Mouse (Mus musculus) lung, embryonic 14.5 days (tissue): ENCODE measurements around the gene Txn1. TPM values are rescaled to one million over a fixed set of nuclear protein-coding genes. Genes with fewer than 3 reads are reported as not detected.

Source experiments
- ATAC-seq: fragments of 200-750 bp; cut with Nextera tagmentation; 2 replicates; pipeline ENCODE4 v1.8.0; 2017; ENCODE audit warnings: mild to moderate bottlenecking, moderate TSS enrichment, moderate library complexity; ENCODE audit not compliant: insufficient read depth
- DNase-seq: peaks from one replicate; pipeline ENCODE4 v3.0.0-alpha.2; 2015
- H3K27ac ChIP-seq: fragments of 300-500 bp; sonication (generic); 2 replicates; pipeline ENCODE4 v1.5.1; 2014; ENCODE audit warnings: low read depth, mild to moderate bottlenecking, moderate library complexity
- H3K27me3 ChIP-seq: fragments of 300-500 bp; sonication (generic); 2 replicates; pipeline ENCODE4 v1.6.1; 2014; ENCODE audit warnings: low read length, control low read depth; ENCODE audit not compliant: insufficient read depth
- H3K36me3 ChIP-seq: fragments of 300-500 bp; sonication (generic); 2 replicates; pipeline ENCODE4 v1.6.1; 2014; ENCODE audit warnings: control low read depth; ENCODE audit not compliant: insufficient read depth
- H3K4me1 ChIP-seq: fragments of 300-500 bp; sonication (generic); 2 replicates; pipeline ENCODE4 v1.6.1; 2014; ENCODE audit warnings: antibody characterized with exemption, control low read depth; ENCODE audit not compliant: insufficient read depth
- H3K4me2 ChIP-seq: fragments of 300-500 bp; sonication (generic); 2 replicates; pipeline ENCODE4 v1.6.1; 2014; ENCODE audit warnings: mild to moderate bottlenecking
- H3K4me3 ChIP-seq: fragments of 300-500 bp; sonication (generic); 2 replicates; pipeline ENCODE4 v1.5.1; 2014; ENCODE audit warnings: low read depth, low read length
- H3K9ac ChIP-seq: fragments of 300-500 bp; sonication (generic); 2 replicates; pipeline ENCODE4 v1.6.1; 2014
- H3K9me3 ChIP-seq: fragments of 300-500 bp; sonication (generic); 2 replicates; pipeline ENCODE4 v1.6.1; 2016; ENCODE audit warnings: low read depth, low read length, control low read depth
- CTCF ChIP-seq: IDR thresholded peaks from 2 replicates; pipeline ENCODE4 v1.5.1; 2016; ENCODE audit warnings: antibody characterized with exemption, low read depth
- WGBS: fragments of 180-500 bp; shearing (Covaris S2); extraction: QIAGEN DNeasy Blood & Tissue Kit; methylation state at CpG from one replicate; pipeline ENCODE4 v1.1.7; 2014; 5-methylcytosine and 5-hydroxymethylcytosine counted together
- polyA plus RNA-seq: library from polyadenylated mRNA; unstranded; fragments of >200 nt; fragmentation: Nextera tagmentation; extraction: Ambion mirVana; gene quantifications from 2 replicates; pipeline ENCODE4 v1.2.1, GENCODE M21; 2014

Gene Txn1
- polyA plus RNA-seq, 1 experiment from 2014 or later, result 487 TPM

GRCm38 (mm10) chr4:57967195-57967594, 11.0 kb upstream of the Txn1 start:
- no peaks in the 10 kb centered on the region for H3K9me3 ChIP-seq
- H3K27me3 ChIP-seq, result no peaks in the 10 kb centered on the region
- H3K9ac ChIP-seq, result no peak overlapping the region
- 0 out of 2 replicates have a peak overlapping the region, but pooled peaks have one; percentile 7 for H3K27ac ChIP-seq
- H3K4me1 ChIP-seq, result no peaks in the 10 kb centered on the region
- no peak overlapping the region for H3K4me3 ChIP-seq
- WGBS, result 36% methylated on average over 3 of the region's 3 CpGs
- no peaks in the 10 kb centered on the region for H3K36me3 ChIP-seq
- TF ChIP-seq CTCF, result no peak
- DNase-seq (peak; percentile 81), ATAC-seq (peak; percentile 41; the same call in 1 of the 2 replicates)
- no peak overlapping the region for H3K4me2 ChIP-seq

- Histone ChIP-seq H3K4me3 (no peak overlapping the region), H3K9ac (no peak overlapping the region), H3K4me1 (no peaks in the 10 kb centered on the region), H3K4me2 (no peak overlapping the region), H3K36me3 (no peaks in the 10 kb centered on the region), H3K27me3 (no peaks in the 10 kb centered on the region), H3K9me3 (no peaks in the 10 kb centered on the region), H3K27ac (no peak overlapping the region)
- no peak for ATAC-seq
- 89% methylated on average over 4 of the region's 4 CpGs for WGBS
- no peak for TF ChIP-seq CTCF
- no peak for DNase-seq
Observed at GRCm38 (mm10) chr4:57965516-57965915, 9.3 kb upstream of the Txn1 start.

GRCm38 (mm10) chr4:57964143-57964542, 7.9 kb upstream of the Txn1 start:
- H3K4me1 ChIP-seq, result no peaks in the 10 kb centered on the region
- no peak for TF ChIP-seq CTCF
- WGBS, result 36% methylated on average over 1 of the region's 1 CpGs
- H3K9me3 ChIP-seq, result no peaks in the 10 kb centered on the region
- H3K27me3 ChIP-seq, result no peaks in the 10 kb centered on the region
- no peak for ATAC-seq
- no peak overlapping the region for H3K4me3 ChIP-seq
- no peak overlapping the region for H3K27ac ChIP-seq
- H3K36me3 ChIP-seq, result no peaks in the 10 kb centered on the region
- H3K9ac ChIP-seq, result no peak overlapping the region
- no peak for DNase-seq
- no peak overlapping the region for H3K4me2 ChIP-seq

GRCm38 (mm10) chr4:57959056-57959455, 2.8 kb upstream of the Txn1 start:
- Histone ChIP-seq H3K27me3 (no peaks in the 10 kb centered on the region), H3K4me2 (no peak overlapping the region), H3K9ac (no peak overlapping the region), H3K4me3 (no peak overlapping the region), H3K36me3 (no peaks in the 10 kb centered on the region; the same call in 1 of the 2 replicates), H3K4me1 (peaks cover 14% of the 10 kb centered on the region), H3K27ac (no peak overlapping the region), H3K9me3 (no peaks in the 10 kb centered on the region)
- 80% methylated on average over 8 of the region's 8 CpGs for WGBS
- no peak for TF ChIP-seq CTCF
- ATAC-seq (no peak), DNase-seq (no peak)

GRCm38 (mm10) chr4:57958098-57958497, 1.9 kb upstream of the Txn1 start:
- Histone ChIP-seq H3K4me1 (peaks cover 14% of the 10 kb centered on the region), H3K27me3 (no peaks in the 10 kb centered on the region), H3K27ac (no peak overlapping the region), H3K4me3 (no peak overlapping the region), H3K9ac (no peak overlapping the region), H3K4me2 (no peak overlapping the region; the same call in 1 of the 2 replicates), H3K9me3 (no peaks in the 10 kb centered on the region), H3K36me3 (no peaks in the 10 kb centered on the region; the same call in 1 of the 2 replicates)
- DNase-seq (no peak), ATAC-seq (no peak)
- 67% methylated on average over 9 of the region's 9 CpGs for WGBS
- TF ChIP-seq CTCF, result no peak

DNA sequence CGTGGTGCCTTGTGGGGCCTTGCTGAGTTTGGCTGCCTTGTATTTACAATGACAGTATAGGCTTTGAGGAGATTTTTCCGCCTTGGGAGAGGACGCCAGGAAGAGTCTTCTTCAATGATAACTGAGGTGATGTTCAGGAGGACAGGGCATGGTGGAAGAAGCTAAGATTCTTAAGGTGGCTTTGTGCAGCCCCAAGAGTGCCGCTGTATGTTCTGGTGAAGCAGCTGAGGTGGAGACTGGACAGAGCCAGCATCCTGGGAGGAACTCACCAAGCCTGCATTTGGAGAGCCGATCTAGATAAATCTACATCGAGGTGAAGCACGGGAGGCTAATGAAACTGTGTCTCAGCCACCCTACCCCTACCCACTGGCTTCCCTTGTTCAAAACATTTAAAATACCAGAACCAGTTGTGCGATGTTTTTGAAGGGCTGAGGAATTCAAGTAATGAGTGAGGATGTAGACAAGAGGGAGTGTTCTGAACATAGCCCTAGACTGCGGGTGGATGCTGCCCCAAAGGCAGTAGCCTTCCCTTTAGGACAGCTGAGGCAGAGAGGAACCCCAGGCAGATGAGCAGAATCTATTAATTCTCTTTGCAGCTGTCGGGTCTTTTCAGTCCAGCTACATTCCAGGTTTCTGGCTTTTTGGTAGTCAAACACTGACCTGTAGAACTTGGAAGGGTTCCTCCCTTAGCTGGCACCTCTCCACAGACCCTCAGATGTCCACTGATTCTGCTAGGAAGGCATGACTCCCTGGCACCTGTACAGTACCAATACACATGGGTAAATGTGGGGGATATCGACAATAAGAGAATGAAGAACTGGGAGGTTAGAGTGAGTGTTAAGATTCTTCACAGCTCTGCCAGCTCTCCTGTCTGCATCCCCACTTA, 1.2 kb upstream of the Txn1 start:
- Histone ChIP-seq H3K9ac (peak overlapping the region; percentile 50), H3K36me3 (no peaks in the 10 kb centered on the region; the same call in 1 of the 2 replicates), H3K27ac (peak overlapping the region; percentile 89), H3K4me2 (peak overlapping the region; percentile 79), H3K9me3 (no peaks in the 10 kb centered on the region), H3K4me1 (peaks cover 14% of the 10 kb centered on the region), H3K4me3 (peak overlapping the region; percentile 72), H3K27me3 (no peaks in the 10 kb centered on the region)
- ATAC-seq (no peak), DNase-seq (no peak)
- TF ChIP-seq CTCF, result no peak
- 31% methylated on average over 11 of the region's 11 CpGs for WGBS

DNA sequence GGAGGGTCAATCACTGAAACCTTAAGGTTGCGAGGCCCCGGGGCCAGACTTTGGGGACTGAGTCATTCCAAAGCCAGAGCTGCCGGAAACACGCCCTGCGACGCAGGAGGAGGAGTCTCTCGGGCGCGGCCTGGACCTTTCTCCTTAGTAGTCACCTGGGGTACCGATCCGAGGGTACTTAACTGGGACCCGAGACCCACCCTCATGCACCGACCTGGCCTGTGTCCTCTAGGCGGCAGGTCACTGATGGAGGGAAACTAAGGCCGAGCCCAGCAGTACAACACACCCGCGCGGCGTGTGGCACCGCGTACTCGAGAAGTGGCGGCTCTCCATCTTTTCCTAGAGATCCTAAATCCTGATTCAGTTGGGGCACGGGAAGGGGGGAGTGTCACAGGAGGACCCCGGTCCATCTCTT, 660 bp downstream of the Txn1 start:
- DNase-seq (peak; percentile 80), ATAC-seq (peak; percentile 26)
- Histone ChIP-seq H3K4me1 (peaks cover 14% of the 10 kb centered on the region), H3K4me2 (peak overlapping the region; percentile 79), H3K36me3 (peaks cover 17% of the 10 kb centered on the region), H3K4me3 (peak overlapping the region; percentile 72), H3K27me3 (no peaks in the 10 kb centered on the region), H3K27ac (peak overlapping the region; percentile 91), H3K9ac (peak overlapping the region; percentile 77), H3K9me3 (no peaks in the 10 kb centered on the region)
- 0 out of 2 replicates have a peak, but pooled peaks have one; percentile 30 for TF ChIP-seq CTCF
- under 1% methylated on average over 25 of the region's 25 CpGs for WGBS
